Mouse (Mus musculus) testis, adult 2 months (tissue): ENCODE measurements around the gene Sar1b.

Experiments
- CTCF ChIP-seq: fragments of 200-500 bp; IDR thresholded peaks from 2 replicates; pipeline ENCODE4 v1.5.1; 2012; ENCODE audit warnings: low read depth, mild to moderate bottlenecking, inconsistent platforms, low read length, moderate library complexity; ENCODE audit not compliant: control insufficient read depth, insufficient read depth, insufficient replicate concordance
- POLR2A ChIP-seq: fragments of 200-500 bp; IDR thresholded peaks from 2 replicates; pipeline ENCODE4 v1.6.1; 2012; ENCODE audit warnings: low read depth, mild to moderate bottlenecking, inconsistent platforms, low read length, moderate library complexity; ENCODE audit not compliant: control insufficient read depth

DNA sequence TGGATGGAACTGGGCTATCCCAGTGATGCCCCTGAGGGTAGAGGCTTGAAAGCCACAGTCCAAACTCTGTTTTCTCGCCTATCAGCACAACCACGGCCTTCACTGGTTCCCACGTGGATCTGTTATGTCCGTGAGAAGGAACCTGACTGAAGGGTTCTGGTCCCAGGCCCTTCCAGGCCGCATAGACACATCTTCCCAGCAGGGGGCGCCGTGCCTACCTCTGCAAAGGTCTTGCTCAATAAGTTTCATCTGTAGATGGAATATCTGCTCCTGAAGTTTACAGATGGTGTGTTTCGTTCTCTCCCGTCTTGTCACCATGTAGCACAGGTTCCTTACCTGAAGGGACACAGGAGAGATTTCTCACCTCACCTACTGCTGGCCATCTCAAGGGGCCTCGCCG lies 57.4 kb downstream of the Sar1b start:
- TF ChIP-seq POLR2A (no peak), CTCF (peak; percentile 88)
